Mouse (Mus musculus) hindbrain, embryonic 16.5 days (tissue): Measurements from ENCODE around the gene Spock1. TPM values are rescaled to one million over a fixed set of nuclear protein-coding genes. Genes with fewer than 3 reads are reported as not detected.
"Not testable (repeated sequence)": the region's sequence is repeated elsewhere in the genome, so short reads cannot be mapped to it uniquely, and the experiment has no call there.

Experiments
- ATAC-seq: fragments of 200-750 bp; cut with Nextera tagmentation; 2 replicates; pipeline ENCODE4 v1.8.0; 2017; ENCODE audit warnings: moderate TSS enrichment, moderate library complexity
- H3K27ac ChIP-seq: fragments of 300-500 bp; sonication (generic); 2 replicates; pipeline ENCODE4 v1.5.1; 2014; ENCODE audit warnings: low read depth, mild to moderate bottlenecking, control low read depth, low read length, moderate library complexity
- H3K27me3 ChIP-seq: fragments of 300-500 bp; sonication (generic); replicated peaks from 2 replicates; pipeline ENCODE4 v1.6.1; 2014; ENCODE audit warnings: low read length; ENCODE audit not compliant: control insufficient read depth, insufficient read depth
- H3K36me3 ChIP-seq: fragments of 300-500 bp; sonication (generic); 2 replicates; pipeline ENCODE4 v1.6.1; 2014; ENCODE audit warnings: mild to moderate bottlenecking, low read length, moderate library complexity, mixed read lengths; ENCODE audit not compliant: control insufficient read depth, insufficient read depth
- H3K4me1 ChIP-seq: fragments of 300-500 bp; sonication (generic); 2 replicates; pipeline ENCODE4 v1.6.1; 2014; ENCODE audit warnings: low read depth, low read length; ENCODE audit not compliant: control insufficient read depth, insufficient read depth
- H3K4me2 ChIP-seq: fragments of 300-500 bp; sonication (generic); 2 replicates; pipeline ENCODE4 v1.6.1; 2014; ENCODE audit warnings: mild to moderate bottlenecking, low read length, control low read depth, moderate library complexity
- H3K4me3 ChIP-seq: fragments of 300-500 bp; sonication (generic); 2 replicates; pipeline ENCODE4 v1.5.1; 2014; ENCODE audit warnings: mild to moderate bottlenecking, low read length, control low read depth, moderate library complexity
- H3K9ac ChIP-seq: fragments of 300-500 bp; sonication (generic); 2 replicates; pipeline ENCODE4 v1.6.1; 2014; ENCODE audit warnings: low read depth, mild to moderate bottlenecking, control low read depth, low read length, moderate library complexity
- H3K9me3 ChIP-seq: fragments of 300-500 bp; sonication (generic); 2 replicates; pipeline ENCODE4 v1.6.1; 2014; ENCODE audit warnings: mild to moderate bottlenecking, low read length, moderate library complexity; ENCODE audit not compliant: control insufficient read depth
- WGBS: fragments of 180-500 bp; shearing (Covaris S2); extraction: QIAGEN DNeasy Blood & Tissue Kit; methylation state at CpG from one replicate; pipeline ENCODE4 v1.1.7; 2014; 5-methylcytosine and 5-hydroxymethylcytosine counted together
- polyA plus RNA-seq: library from polyadenylated mRNA; unstranded; fragments of >200 nt; fragmentation: Nextera tagmentation; extraction: Ambion mirVana; gene quantifications from 2 replicates; pipeline ENCODE4 v1.2.1, GENCODE M21; 2015

Spock1 gene
- polyA plus RNA-seq, 1 experiment from 2014 or later, result 83.3 TPM

DNA sequence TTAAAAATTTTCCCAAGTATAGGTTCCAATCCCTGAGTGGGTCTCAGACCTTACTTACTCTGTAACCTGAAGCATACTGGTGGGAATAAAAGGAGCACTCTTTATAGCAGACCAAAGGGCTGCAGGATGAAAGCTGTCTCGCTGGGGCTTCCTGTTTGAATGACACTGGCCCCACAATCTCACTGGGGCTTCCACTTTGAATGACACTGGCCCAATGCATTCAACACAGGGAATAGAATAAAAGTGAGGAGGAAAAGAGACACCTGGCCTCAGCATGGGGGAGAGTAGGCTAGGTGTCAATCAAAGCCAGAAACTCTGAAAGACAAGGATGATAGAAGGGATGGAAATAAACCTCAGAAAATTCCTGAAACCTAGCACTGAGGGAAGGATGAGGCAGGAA is 413.3 kb downstream of the Spock1 start:
- H3K27me3 ChIP-seq, result no peaks in the 10 kb centered on the region
- ATAC-seq, result no peak
- no peak overlapping the region for H3K27ac ChIP-seq
- no peak overlapping the region for H3K4me3 ChIP-seq
- H3K4me1 ChIP-seq, result no peaks in the 10 kb centered on the region
- WGBS, result 28% methylated on average over 1 of the region's 1 CpGs
- H3K36me3 ChIP-seq, result no peaks in the 10 kb centered on the region
- H3K4me2 ChIP-seq, result no peak overlapping the region
- no peak overlapping the region for H3K9ac ChIP-seq
- no peaks in the 10 kb centered on the region for H3K9me3 ChIP-seq

DNA sequence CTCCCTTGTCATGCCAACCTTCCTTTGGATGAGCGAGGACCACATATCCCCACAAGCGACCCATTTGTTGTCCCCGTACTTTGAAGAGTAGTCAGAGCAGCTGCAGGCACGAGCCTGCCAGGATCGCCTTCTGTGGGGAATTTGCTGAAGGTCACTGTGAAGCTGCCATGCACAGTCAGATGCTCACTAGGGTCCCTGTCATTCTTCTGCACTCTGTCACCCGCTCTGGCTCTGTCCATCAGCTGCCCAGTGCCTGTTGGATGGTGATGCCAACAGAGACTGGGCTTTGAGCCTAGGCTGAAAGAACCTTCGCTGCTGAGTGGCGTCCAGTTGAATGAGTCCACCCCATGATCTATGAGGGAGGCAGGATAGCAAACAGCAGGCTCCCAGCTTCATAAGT is 419.2 kb downstream of the Spock1 start:
- no peak overlapping the region for H3K9ac ChIP-seq
- no peak overlapping the region for H3K4me3 ChIP-seq
- peak; percentile 67 for ATAC-seq
- no peaks in the 10 kb centered on the region for H3K27me3 ChIP-seq
- H3K4me2 ChIP-seq, result no peak overlapping the region
- 0 out of 2 replicates have a peak, but pooled peaks cover 4% of the 10 kb centered on the region for H3K4me1 ChIP-seq
- no peaks in the 10 kb centered on the region for H3K9me3 ChIP-seq
- H3K27ac ChIP-seq, result no peak overlapping the region; the same call in 1 of the 2 replicates
- no peaks in the 10 kb centered on the region for H3K36me3 ChIP-seq
- WGBS, result 73% methylated on average over 8 of the region's 8 CpGs

DNA sequence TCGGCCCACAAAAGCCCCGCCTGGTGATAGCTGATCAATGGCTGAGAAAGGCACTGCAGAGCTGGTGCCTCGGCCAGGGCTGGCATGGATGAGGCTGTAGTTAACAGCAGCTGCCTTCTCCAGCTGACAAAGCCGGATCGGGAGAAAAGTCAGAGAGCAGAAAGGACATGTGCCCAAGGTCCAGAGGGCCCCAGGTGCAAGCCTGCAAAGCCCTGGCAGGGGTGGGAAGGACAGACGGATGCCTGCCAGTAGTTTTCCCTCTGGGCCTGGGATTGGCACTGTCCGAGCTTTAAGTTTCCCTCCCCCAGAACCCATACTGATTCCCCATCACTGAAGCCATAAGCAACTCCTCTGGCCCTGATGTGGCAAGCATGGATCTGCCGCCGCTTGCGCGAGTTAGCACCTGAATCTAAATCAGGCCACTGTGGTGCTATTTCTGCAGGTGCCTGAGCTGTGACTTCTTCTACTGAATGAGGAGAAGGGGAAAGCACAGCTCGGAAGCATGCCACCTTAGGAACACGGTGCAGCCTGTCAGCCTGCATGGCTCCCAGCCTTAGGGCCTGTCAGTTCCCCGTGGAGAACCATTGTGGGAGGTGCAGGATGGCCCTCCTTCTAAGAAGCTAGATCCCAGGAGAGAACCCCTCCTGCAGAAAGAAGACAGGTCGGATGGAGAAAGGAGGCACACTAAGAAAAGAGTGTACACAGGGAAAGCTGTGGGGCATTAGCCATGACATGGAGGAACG is 423.5 kb downstream of the Spock1 start:
- H3K9me3 ChIP-seq, result no peaks in the 10 kb centered on the region
- H3K4me3 ChIP-seq, result no peak overlapping the region
- H3K27ac ChIP-seq, result peak overlapping the region; percentile 6; the same call in 1 of the 2 replicates
- no peaks in the 10 kb centered on the region for H3K36me3 ChIP-seq
- WGBS, result 66% methylated on average over 16 of the region's 16 CpGs
- H3K4me2 ChIP-seq, result no peak overlapping the region
- no peak overlapping the region for H3K9ac ChIP-seq
- H3K27me3 ChIP-seq, result no peaks in the 10 kb centered on the region
- ATAC-seq, result peak; percentile 22
- H3K4me1 ChIP-seq, result 0 out of 2 replicates have a peak, but pooled peaks cover 4% of the 10 kb centered on the region

DNA sequence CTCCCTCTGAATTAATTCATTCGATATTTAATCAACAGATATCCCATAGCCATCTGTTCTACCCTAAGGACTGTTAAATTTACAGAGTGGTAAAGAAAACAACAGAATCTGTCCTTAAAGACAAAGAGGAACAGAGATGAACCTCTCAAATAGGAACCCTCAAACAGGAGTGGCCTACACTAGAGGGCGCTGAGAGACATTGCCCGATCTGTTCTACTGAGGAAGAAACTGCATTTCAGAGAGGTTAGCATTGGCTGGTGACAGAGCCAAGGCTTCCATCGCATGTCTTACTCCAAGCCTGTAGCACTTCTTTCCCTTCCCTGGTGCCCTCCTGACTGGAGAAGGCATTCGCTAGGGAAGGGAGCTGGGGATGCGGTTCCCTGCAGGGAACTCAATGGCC is 431.4 kb downstream of the Spock1 start:
- 28% methylated on average over 6 of the region's 6 CpGs for WGBS

DNA sequence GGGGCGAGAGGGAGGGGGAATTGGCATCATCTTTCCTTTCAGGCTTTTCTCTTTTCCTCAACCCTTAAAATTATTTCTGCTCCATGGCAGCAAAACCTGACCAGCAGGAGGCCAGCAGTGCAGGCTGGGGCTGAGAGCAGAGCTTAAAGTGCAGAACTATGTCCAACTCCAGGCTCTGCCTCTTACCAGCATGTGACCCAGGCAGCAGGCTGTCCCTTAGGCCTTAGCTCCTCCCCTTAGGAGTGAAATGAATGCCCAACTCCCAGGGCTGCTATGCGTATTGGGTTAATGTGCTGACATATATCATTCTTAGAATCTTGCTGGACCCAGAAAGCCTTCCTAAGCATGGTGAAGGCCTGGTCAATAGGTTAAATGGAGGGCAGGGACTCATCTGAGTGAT is 434.1 kb downstream of the Spock1 start:
- WGBS, result 59% methylated on average over 2 of the region's 2 CpGs
- H3K36me3 ChIP-seq, result no peaks in the 10 kb centered on the region
- H3K9ac ChIP-seq, result no peak overlapping the region
- H3K27ac ChIP-seq, result no peak overlapping the region
- H3K27me3 ChIP-seq, result no peaks in the 10 kb centered on the region
- no peak overlapping the region for H3K4me2 ChIP-seq
- no peaks in the 10 kb centered on the region for H3K9me3 ChIP-seq
- peaks cover 2% of the 10 kb centered on the region; the same call in 1 of the 2 replicates for H3K4me1 ChIP-seq
- ATAC-seq, result no peak
- no peak overlapping the region for H3K4me3 ChIP-seq

More for the DNA sequence above, 431.4 kb downstream of the Spock1 start:
- Histone ChIP-seq H3K27ac (no peak overlapping the region), H3K4me2 (no peak overlapping the region), H3K4me3 (no peak overlapping the region), H3K4me1 (peaks cover 2% of the 10 kb centered on the region; the same call in 1 of the 2 replicates), H3K27me3 (no peaks in the 10 kb centered on the region), H3K9ac (no peak overlapping the region), H3K36me3 (no peaks in the 10 kb centered on the region), H3K9me3 (no peaks in the 10 kb centered on the region)
- ATAC-seq, result no peak

DNA sequence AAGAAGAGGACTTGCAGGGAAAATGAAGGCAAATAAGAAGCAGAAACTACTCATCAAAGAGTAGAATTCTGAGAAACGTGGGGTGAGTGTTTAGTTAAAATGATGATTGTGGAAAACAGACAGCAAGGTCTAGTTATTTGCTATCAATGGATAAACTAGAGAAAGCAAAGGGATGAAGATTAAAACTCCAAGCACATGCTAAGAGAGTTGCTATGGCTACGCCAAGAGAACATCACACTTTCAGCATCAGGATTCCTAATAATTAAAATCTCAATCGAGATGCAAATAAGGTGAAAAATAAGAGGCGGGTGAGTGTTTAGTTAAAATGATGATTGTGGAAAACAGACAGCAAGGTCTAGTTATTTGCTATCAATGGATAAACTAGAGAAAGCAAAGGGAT is 437.2 kb downstream of the Spock1 start:
- not testable (repeated sequence) for H3K9ac ChIP-seq, ATAC-seq, H3K9me3 ChIP-seq, H3K36me3 ChIP-seq, H3K27me3 ChIP-seq, H3K27ac ChIP-seq, H3K4me1 ChIP-seq, H3K4me2 ChIP-seq, H3K4me3 ChIP-seq
- whole genome bisulfite sequencing, result 54% methylated on average over 3 of the region's 4 CpGs

DNA sequence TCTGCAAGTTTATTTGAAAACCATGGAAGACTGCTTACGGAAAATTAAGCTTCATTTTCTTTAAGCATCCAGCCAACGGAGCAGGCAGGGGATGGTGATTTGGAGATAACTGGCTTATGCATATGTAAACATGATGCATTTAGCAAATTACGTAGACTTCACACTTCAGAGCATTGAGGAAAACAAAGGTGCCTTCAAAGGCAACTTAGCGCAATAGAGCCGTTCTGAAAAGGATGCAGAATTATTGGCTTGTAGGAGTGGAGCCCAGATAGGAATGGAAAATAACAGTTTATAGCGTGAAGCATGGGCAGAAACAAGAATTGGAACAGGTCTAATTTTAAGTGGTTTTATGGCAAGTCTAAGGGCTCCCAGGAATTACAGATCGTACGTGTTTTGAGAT is 448.2 kb downstream of the Spock1 start:
- Histone ChIP-seq H3K4me3 (no peak overlapping the region), H3K9ac (no peak overlapping the region), H3K4me2 (no peak overlapping the region), H3K4me1 (no peaks in the 10 kb centered on the region; the same call in 1 of the 2 replicates), H3K36me3 (no peaks in the 10 kb centered on the region), H3K9me3 (no peaks in the 10 kb centered on the region), H3K27ac (peak overlapping the region; percentile 64), H3K27me3 (no peaks in the 10 kb centered on the region)
- peak; percentile 61; the same call in 1 of the 2 replicates for ATAC-seq
- 62% methylated on average over 8 of the region's 8 CpGs for WGBS

DNA sequence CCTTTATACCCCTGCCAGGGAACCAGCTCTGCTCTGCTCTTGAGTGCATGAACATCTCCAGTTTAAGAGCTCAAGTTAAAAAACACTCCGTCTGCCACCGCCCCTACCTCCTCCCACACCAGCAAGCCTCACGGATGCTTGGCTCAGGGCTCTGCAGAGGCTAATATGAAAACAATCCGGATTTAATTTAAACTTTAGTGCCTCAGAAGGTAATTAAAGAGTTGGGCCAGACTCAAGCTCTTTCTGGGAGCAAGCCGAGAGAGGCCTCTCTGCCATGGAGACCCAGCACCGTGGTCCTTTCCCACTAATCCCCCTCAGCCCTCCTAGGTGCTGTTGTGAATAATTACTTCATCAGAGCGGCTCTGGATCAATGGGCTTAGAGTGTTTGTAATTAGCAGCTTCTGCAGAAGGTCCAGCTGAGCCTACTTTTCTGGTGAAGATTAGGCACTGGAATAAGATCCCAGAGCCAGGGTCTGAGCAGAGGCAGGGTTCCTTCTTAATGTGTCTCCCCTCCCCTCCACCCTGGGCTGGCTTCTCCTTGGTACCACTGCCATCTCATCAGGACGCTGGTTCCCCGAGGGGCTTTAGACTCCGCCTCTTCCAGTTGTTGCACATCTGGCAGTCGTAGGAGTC is 457.8 kb downstream of the Spock1 start:
- no peaks in the 10 kb centered on the region for H3K36me3 ChIP-seq
- ATAC-seq, result peak; percentile 81
- 27% methylated on average over 11 of the region's 11 CpGs for WGBS
- H3K27ac ChIP-seq, result peak overlapping the region; percentile 55
- H3K9ac ChIP-seq, result no peak overlapping the region
- H3K9me3 ChIP-seq, result no peaks in the 10 kb centered on the region
- H3K4me2 ChIP-seq, result no peak overlapping the region
- H3K4me1 ChIP-seq, result peaks cover 13% of the 10 kb centered on the region
- no peaks in the 10 kb centered on the region for H3K27me3 ChIP-seq
- H3K4me3 ChIP-seq, result no peak overlapping the region

DNA sequence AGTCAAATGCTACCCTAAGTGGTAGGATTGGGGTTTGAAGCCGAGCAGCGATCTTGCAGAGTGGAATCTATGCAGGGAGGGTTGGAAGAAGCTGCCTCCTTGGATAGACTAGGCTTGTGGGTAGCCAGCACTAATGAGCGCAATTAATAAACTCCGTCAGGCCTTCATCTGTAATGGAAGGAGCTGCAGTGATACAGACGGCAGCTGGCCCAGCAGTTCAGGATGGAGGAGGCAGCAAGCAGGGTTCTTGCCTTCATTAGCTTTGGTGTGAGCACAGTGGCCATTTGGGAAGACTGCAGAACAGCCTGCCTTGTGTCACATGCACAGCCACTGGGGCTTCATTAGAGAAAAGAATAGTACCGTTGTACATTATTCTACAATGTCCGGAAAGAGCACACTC is 459.2 kb downstream of the Spock1 start:
- no peak overlapping the region; the same call in 1 of the 2 replicates for H3K27ac ChIP-seq
- H3K27me3 ChIP-seq, result no peaks in the 10 kb centered on the region
- H3K36me3 ChIP-seq, result no peaks in the 10 kb centered on the region
- H3K4me1 ChIP-seq, result peaks cover 13% of the 10 kb centered on the region
- H3K9ac ChIP-seq, result no peak overlapping the region
- H3K4me3 ChIP-seq, result no peak overlapping the region
- peak; percentile 68 for ATAC-seq
- WGBS, result 50% methylated on average over 7 of the region's 7 CpGs
- H3K4me2 ChIP-seq, result no peak overlapping the region
- H3K9me3 ChIP-seq, result no peaks in the 10 kb centered on the region
